Mouse (Mus musculus) testis, adult 2 months (tissue): ENCODE measurements around the gene Rsf1. TPM values are rescaled to one million over a fixed set of nuclear protein-coding genes. Genes with fewer than 3 reads are reported as not detected.

Experiments
- H3K27ac ChIP-seq: fragments of 200-500 bp; 2 replicates; pipeline ENCODE4 v1.5.1; 2012; ENCODE audit warnings: low read depth, low read length; ENCODE audit not compliant: control insufficient read depth, insufficient read depth
- H3K27me3 ChIP-seq: fragments of 200-500 bp; 2 replicates; pipeline ENCODE4 v1.6.1; 2012; ENCODE audit warnings: mild to moderate bottlenecking, low read length, moderate library complexity; ENCODE audit not compliant: control insufficient read depth, insufficient read depth
- H3K36me3 ChIP-seq: fragments of 200-500 bp; 2 replicates; pipeline ENCODE4 v1.6.1; 2012; ENCODE audit warnings: mild to moderate bottlenecking, low read length; ENCODE audit not compliant: control insufficient read depth, insufficient read depth
- H3K4me1 ChIP-seq: fragments of 200-500 bp; 2 replicates; pipeline ENCODE4 v1.6.1; 2012; ENCODE audit warnings: low read length; ENCODE audit not compliant: control insufficient read depth, insufficient read depth
- H3K4me3 ChIP-seq: fragments of 200-500 bp; 2 replicates; pipeline ENCODE4 v1.5.1; 2012; ENCODE audit warnings: low read depth, mild to moderate bottlenecking, low read length, moderate library complexity, mixed read lengths; ENCODE audit not compliant: control insufficient read depth
- CTCF ChIP-seq: fragments of 200-500 bp; IDR thresholded peaks from 2 replicates; pipeline ENCODE4 v1.5.1; 2012; ENCODE audit warnings: low read depth, mild to moderate bottlenecking, inconsistent platforms, low read length, moderate library complexity; ENCODE audit not compliant: control insufficient read depth, insufficient read depth, insufficient replicate concordance
- POLR2A ChIP-seq: fragments of 200-500 bp; IDR thresholded peaks from 2 replicates; pipeline ENCODE4 v1.6.1; 2012; ENCODE audit warnings: low read depth, mild to moderate bottlenecking, inconsistent platforms, low read length, moderate library complexity; ENCODE audit not compliant: control insufficient read depth
- polyA plus RNA-seq: library from polyadenylated mRNA; depleted of rRNA; stranded (reverse); fragments of >200 nt; gene quantifications from 2 replicates; pipeline ENCODE4 v1.2.3, GENCODE M21; 2012; rRNA removed

Rsf1 gene
- 4.4 and 4.9 TPM in 2 replicates for polyA plus RNA-seq

- Histone ChIP-seq H3K27ac (peak within 1 kb of the TSS; percentile 94), H3K4me1 (peaks cover 2% of the 10 kb centered on the region; the same call in 1 of the 2 replicates), H3K27me3 (no peaks in the 10 kb centered on the region), H3K36me3 (no peaks in the 10 kb centered on the region), H3K4me3 (peak within 1 kb of the TSS; percentile 99)
- TF ChIP-seq POLR2A (peak; percentile 88), CTCF (peak; percentile 76)
These were observed at the start of gene Rsf1, which contains the start of gene Aamdc for GRCm38 (mm10) chr7:97579067-97579975. Gene Rsf1, plus strand, starts transcription at chr7:97579889. Gene Aamdc, minus strand, starts transcription at chr7:97579497.

- Histone ChIP-seq H3K4me1 (no peaks in the 10 kb centered on the region), H3K27ac (no peak overlapping the region), H3K36me3 (peaks cover 1% of the 10 kb centered on the region), H3K4me3 (no peak overlapping the region), H3K27me3 (no peaks in the 10 kb centered on the region)
- TF ChIP-seq CTCF (no peak), POLR2A (no peak)
These were observed 44.2 kb upstream of the Rsf1 start for GRCm38 (mm10) chr7:97535531-97535930.

DNA sequence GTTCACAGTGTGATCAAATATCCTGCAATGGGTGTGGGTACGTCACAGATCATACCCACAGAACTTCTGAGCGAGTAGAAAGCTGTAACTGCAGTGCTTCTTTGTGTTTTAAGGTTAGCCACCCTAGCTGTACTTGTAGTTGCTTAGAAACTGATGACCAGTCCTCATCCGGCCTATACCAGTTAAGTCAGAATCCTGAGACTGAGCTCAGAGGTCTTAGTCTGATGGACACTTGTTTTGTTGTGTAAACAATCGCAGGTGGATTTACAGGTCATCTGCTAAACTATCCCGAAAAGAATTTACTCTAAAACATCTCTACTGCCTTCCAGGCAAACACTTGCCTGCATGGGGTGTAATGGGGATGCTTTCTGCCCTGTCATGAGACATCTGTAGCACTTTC lies 43.1 kb upstream of the Rsf1 start:
- Histone ChIP-seq H3K36me3 (peaks cover 1% of the 10 kb centered on the region), H3K4me3 (no peak overlapping the region), H3K27ac (no peak overlapping the region), H3K4me1 (no peaks in the 10 kb centered on the region), H3K27me3 (no peaks in the 10 kb centered on the region)
- TF ChIP-seq CTCF: no peak
- no peak for TF ChIP-seq POLR2A

DNA sequence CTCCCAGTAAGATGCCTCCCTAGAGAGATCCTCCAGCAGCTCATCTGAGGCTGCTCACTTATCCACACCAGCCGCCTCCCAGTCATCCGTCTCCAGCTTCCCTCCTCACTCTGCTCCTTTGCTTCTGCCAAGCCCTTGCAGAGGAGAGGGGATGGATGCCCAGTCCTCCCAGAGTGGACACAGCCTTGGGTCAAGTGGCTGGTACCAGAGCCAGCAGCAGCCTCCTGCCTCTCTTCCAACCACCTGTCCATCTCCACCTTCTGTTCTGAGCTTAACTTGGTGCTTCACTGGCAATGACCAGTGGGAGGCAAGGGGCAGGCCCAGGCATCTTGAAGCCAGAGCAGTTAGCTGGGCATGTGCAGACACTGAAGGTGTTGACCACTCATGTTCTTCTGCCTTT lies 33.2 kb upstream of the Rsf1 start:
- Histone ChIP-seq H3K36me3 (no peaks in the 10 kb centered on the region), H3K27ac (no peak overlapping the region), H3K27me3 (no peaks in the 10 kb centered on the region), H3K4me1 (no peaks in the 10 kb centered on the region), H3K4me3 (no peak overlapping the region)
- TF ChIP-seq CTCF (no peak), POLR2A (no peak)

GRCm38 (mm10) chr7:97549301-97549700 lies 30.4 kb upstream of the Rsf1 start:
- Histone ChIP-seq H3K36me3 (no peaks in the 10 kb centered on the region; the same call in 1 of the 2 replicates), H3K27me3 (no peaks in the 10 kb centered on the region), H3K4me1 (no peaks in the 10 kb centered on the region), H3K27ac (no peak overlapping the region), H3K4me3 (no peak overlapping the region)
- no peak for TF ChIP-seq POLR2A
- no peak for TF ChIP-seq CTCF

DNA sequence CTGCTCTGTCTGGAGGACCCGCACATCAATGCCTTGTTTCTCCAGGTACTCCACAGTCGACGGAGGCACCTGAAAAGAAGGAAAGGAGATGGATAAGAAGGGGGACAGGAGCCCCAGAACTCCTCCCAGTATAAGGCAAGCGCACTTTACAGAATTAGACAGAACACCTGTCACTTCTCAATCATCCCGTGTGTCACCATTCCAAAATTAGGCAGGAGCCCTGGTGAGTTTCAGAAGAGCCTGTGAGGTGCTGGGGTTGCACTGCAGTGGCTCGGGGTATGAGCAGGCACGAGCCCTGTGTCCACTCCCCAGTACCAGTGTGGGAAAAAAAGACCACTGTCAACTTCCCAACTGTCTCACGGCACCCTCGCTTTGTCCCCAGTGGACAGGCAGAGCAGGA lies 29.0 kb upstream of the Rsf1 start:
- no peak for TF ChIP-seq CTCF
- TF ChIP-seq POLR2A: no peak

GRCm38 (mm10) chr7:97563576-97563975 lies 16.1 kb upstream of the Rsf1 start:
- no peaks in the 10 kb centered on the region for H3K36me3 ChIP-seq
- TF ChIP-seq POLR2A (no peak), CTCF (no peak)

More for the DNA sequence above, 29.0 kb upstream of the Rsf1 start:
- Histone ChIP-seq H3K27ac (no peak overlapping the region), H3K4me1 (no peaks in the 10 kb centered on the region), H3K4me3 (no peak overlapping the region), H3K27me3 (no peaks in the 10 kb centered on the region), H3K36me3 (no peaks in the 10 kb centered on the region; the same call in 1 of the 2 replicates)

More at GRCm38 (mm10) chr7:97563576-97563975, 16.1 kb upstream of the Rsf1 start:
- Histone ChIP-seq H3K27ac (no peak overlapping the region), H3K4me3 (no peak overlapping the region), H3K27me3 (no peaks in the 10 kb centered on the region), H3K4me1 (no peaks in the 10 kb centered on the region)
